Mouse (Mus musculus) adrenal gland, adult 18-20 months (tissue): ENCODE measurements around the gene Zc3h8. TPM values are rescaled to one million over a fixed set of nuclear protein-coding genes. Genes with fewer than 3 reads are reported as not detected.
A peak's percentile ranks its signal among the peaks of the same experiment; 100 is the strongest.

Source experiments
- DNase-seq, 2 experiments: peaks; one replicate each; pipeline ENCODE4 v3.0.0; 2021 to 2022; ENCODE audit warnings: low spot score in 2 of 2
- long read RNA-seq, 2 experiments: library from polyadenylated mRNA; stranded (forward); transcript quantifications; one replicate each; pipeline ENCODE4 v2.0.0; 2021
- total RNA-seq, 2 experiments: library from RNA; stranded (reverse); gene quantifications; 1 replicate in 1 of 2; 2 replicates in 1 of 2; pipeline ENCODE4 v1.2.3; 2021

Zc3h8 gene
- 1 to 10 TPM; 3.4 to 4.7 TPM for total RNA-seq
- long read RNA-seq, experiment 1, transcript Zc3h8-201 (9 exons, 1,624 nt): major isoform, 5 of 6 reads
- long read RNA-seq, experiment 1, partial matches to known transcripts: 0 of 6 reads
- long read RNA-seq, experiment 1, other reads (novel, unspliced or antisense): 1 of 6 reads
- long read RNA-seq, experiment 2, transcript Zc3h8-201 (9 exons, 1,624 nt): major isoform, 8 of 13 reads
- long read RNA-seq, experiment 2, partial matches to known transcripts: 2 of 13 reads
- long read RNA-seq, experiment 2, other reads (novel, unspliced or antisense): 3 of 13 reads

DNA sequence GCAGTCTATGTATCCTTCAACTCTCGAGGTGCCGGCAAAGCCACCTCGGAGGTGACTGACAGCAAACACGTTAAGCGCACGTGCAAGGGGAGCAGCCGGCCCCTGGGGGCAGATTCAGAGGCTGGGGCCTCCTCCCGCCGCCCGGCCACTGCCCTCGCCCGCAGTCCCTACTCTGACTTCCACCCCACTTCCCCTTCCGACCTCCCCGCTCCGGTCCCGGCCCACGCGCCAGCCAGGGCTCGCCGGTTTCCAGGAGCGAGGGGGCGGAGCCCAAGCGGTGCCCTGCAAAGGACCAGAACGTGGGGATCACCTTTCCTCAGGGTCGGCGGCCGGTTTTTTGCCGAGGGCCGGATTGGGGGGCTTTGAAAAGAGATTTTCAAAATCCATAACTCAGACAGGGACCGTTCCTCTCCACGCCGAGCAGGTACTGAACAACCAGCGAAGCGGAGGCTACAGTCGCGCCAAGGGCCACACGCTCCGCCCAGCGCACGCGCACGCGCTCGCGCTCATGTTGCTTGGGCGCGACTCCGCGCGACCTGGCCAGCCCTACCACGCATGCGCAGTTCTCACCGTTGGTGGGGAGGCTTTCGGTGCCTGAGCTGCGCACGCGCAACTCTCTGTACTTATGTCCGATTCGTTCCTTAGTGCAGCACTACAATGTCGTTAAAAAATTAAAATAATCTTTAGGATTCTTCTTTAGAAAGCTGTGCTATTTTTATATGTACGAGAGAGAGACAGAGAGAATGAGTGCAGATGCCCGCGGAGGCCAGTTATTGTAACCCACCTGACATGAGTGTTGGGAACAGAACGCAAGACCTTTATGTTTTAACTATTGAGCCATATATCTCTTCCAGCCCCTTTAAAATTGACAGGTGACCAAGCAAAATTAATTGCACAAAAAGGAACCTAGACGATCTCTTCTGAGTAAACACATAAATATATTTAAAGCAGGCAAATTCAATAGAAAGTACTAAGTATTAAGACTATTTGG lies at the start of gene Zc3h8:
Gene Zc3h8 (minus strand): TSS at position 540 of the 991 bp plus-strand sequence.
- peak; percentile 96 to 97 for DNase-seq

DNA sequence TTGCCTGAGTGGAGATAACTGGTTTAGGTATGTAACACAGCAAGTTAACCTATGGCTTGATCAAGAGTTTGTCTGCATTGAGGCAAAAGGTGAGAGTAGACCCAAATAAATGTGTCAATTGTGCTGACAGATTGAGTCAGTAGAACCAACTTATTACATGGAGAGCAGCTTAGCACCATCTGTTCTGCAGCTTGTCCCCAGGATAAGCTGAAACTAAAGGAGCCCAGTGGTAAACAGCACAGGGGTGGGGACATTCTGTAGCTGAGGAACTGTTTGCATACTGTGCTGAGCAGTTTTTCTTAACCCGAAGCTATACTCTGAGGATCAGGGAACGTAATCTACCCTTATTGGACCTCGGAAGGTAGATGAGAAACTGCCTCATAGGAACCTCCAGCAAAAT lies 40.9 kb upstream of the Zc3h8 start:
- DNase-seq: no peak

DNA sequence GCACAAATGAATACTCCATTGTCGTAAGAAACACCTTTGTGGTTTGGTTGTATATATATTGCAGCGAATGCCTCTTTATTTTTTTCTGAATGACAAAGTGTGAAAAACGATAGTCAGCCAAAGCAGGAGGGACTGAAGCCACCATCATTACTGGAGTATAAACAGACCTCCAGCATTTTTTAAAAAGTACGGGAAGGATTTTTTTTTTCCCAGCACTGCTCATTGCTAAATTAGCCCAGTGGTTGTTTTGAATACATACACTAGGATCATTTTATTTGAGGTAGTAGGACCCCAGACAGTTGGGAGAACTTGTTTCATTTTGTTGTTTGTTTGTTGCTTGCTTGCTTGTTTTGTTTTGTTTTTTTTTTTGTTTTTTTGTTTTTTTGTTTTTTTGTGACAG lies 31.7 kb upstream of the Zc3h8 start:
- DNase-seq: no peak

DNA sequence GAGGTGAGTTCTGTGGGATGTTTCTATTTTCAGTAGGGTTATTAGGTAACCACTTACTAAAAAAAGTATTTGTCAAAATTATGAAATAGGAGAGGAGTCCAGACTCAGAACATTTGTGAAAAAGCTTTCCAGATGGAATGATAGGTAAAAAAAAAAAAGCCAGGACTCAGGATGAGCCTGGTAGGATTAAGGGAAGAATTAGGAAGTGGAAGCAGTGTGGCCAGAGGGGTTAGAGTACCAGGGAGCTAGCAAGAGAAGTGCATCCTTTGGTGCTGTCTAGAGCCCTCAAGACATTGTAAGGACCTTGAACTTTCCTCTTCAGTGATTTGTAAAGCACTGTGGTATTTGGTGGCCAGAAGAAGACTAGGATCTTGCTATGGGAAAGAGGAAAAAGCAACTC lies 28.4 kb upstream of the Zc3h8 start:
- DNase-seq: no peak

DNA sequence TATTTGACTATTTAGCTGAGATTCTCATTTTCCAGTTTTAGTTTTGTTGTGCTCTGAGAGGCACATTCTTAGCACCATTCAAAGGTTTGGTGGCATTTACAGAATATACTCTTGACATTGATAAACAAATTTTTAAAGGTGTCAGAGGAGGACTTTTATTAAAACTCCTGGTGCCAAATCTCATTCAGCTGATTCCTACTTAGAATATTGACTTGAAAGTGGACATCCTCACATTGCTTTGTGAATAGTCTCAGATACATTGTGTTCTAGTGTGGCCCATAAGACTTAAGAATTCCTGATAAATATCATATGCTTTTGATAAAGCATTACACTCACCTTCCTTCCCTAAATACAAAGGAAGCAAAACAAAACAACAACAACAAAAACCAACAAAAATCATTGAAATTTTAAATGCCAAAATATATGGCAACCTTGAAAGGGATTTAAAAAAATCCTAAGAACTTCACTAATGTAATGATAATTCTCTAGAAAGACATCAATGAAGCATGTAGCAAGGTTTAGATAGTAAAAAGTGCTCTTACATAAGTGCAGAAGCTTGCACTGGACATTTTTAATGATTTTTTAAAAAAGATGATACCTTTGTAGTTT lies 24.7 kb upstream of the Zc3h8 start:
- no peak for DNase-seq

DNA sequence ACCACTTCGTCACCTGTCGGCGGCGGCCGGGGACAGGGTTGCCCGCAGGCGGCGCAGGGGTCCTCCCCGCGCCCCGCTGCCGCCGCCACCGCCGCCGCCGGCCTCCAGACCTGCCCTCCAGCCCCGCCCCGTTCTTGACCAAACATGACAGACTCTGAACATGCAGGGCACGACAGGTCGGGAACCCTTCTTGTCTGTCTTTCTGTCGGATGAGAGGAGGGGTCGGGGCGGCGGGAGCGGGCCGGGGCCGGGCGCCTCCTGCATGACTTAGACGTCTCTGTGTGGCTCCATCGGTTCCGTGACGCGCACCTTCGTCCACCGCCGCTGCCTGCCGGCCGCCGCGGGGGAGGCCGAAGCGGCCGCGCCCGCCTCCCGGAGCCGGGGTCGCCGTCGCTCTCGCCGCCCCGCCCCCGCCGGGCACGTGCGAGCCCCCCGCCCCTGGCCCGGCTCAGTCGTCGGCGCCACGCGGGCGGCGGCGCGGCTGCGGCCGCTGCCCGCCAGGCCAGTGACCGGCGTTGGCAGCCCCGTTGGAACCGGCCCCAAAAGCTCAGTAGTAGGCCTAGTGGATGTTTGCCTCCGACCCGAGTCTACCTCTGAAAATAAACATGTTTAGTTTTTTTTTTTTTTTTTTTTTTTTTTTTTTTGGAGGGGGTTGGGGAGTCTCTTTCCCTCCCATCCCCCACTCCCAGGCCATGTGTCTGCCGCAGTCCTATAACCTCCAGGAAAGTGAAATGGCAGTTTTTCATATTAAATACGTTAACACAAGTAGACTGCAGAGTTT lies 24.0 kb upstream of the Zc3h8 start, which contains the start of gene Gm10762:
Gene Gm10762 (minus strand): TSS at position 65 of the 781 bp plus-strand sequence.
- peak; percentile 81 to 82 for DNase-seq

DNA sequence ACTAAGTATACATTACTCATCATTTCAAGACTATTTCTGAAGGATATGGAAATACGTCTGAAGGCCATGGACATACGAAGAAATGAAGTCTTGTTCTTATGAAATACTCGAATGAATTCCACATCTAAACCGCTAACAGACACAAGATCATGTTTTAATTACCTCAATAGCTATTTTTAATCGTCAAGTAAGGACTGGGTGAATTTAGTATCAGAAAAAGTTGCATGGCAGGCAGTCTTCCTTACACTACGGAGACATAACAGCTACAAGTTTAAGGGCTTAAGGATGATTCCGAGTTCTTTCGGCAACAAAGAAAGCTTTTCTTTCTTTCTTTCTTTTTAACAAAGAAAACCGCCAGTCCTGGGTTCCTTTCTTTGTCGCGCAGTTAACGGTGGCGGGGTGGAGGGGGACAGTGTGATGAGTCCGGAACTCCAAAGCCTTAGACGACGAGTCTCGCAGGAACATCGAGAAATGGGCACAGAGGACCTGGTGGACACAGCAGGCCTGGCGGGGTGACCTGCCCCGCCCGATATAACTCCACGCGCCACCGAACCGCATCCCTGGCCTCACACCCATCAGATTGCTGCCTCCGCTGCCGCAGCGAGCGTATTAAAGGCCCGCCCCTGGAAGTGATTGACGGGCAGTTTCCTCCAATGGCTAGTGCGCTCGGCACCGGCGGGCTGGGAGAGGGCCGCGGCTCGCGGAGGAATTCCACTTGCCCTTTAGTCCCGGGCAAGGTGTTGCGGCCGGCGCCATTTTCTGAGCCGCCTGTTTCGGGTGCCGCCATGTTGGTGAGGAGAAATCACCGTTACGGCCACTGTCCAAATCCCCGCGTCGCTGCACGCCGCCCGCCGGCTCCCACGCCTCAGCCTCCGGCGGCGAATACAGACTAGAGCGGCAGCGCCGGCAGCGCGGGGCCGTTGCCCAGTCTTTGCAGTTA lies 23.0 kb upstream of the Zc3h8 start, which contains the start of gene Zc3h6:
Gene Zc3h6 (plus strand): TSS at position 762 of the 940 bp plus-strand sequence.
- peak; percentile 98 to 99 for DNase-seq

DNA sequence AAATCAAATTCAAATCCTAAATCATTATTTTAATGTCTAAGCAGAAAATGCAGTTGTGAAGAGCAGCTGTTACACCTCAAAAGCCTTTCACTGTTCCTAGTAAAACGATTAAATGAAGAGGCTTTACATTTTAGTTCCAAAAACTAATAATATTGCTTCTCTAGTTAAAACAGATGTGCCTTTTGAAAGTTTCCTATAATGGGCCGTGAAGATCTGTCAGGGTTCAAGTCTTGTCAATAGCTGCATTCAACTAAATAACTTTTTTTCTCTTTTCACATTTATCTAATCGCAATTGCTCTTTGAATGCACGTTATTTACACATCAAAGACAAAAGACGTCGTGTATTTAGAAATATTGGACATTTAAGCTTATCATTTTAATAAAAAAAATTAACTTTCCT lies 22.4 kb upstream of the Zc3h8 start:
- DNase-seq: no peak

DNA sequence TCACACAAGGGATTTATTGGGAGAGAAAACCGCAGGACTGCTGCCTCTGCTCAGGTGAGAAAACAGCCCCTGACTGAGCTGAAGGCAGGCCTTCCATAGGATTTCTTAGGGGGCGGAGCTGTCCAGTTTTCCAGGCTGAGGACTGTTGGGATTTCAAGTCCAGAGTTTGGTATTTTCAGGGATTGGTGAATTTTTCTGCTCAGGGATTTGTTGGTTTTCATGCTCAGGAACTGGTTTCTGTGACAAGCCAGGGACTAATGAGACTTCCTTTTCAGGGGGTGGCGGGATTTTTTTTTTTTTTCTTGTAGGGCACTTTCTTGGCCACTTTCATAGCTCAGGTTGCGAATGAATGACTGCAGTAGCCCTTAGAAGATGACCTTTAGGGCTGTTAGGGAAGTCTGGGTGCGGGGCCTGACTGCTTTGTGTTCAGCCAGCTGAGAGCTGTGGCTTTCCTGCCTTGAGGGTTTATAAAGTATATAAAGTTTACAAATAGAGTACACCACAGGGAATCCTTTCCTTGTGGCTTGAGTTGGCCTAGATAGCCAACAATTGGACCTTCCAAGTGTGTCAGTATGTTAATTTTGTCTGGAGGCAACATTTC lies 21.7 kb upstream of the Zc3h8 start:
- no peak for DNase-seq

DNA sequence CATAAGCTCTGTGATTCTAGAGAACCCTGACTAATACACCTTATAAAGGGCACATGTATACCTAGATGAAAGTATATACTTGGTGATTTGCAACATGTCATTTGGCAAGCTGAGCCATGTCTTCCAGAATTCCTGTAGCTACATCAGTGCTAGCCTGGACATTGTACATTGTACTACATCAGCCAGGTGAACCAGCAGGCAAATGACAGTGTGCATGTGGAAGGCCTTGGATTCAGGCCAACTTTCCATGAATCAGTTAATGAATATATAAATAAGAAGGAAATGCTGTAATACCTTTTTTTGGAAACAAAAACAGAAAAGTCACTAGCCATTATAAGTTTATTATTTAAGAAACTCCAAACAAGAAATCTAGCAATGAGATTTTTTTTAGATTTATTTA lies 10.3 kb upstream of the Zc3h8 start:
- no peak for DNase-seq

DNA sequence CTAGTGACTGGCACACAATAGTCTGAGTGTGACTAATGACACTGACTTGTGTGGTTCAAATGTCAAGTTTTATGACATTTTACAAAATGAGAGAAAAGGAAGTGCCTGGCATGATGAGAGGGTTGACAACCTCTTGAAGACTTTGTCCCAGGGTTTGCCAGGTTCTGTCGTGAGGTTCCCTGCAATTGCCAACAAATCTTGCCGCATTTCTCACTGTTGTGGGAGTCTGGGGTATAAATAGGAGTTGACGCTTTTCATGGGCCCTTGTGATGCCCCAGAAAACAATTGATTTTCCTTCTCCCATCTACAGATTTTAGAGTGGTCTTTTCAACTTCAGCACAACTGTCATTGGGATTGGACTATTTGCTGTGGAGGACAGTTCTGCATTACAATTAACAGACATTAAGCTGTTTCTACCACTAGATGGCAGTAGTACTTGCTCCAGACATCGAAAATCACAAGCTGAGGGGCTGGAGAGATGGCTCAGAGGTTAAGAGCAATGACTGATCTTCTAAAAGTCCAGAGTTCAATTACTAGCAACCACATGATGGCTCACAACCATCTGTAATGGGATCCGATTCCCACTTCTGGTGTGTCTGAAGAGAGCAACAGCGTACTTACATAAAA lies 4.2 kb upstream of the Zc3h8 start:
- DNase-seq: no peak

DNA sequence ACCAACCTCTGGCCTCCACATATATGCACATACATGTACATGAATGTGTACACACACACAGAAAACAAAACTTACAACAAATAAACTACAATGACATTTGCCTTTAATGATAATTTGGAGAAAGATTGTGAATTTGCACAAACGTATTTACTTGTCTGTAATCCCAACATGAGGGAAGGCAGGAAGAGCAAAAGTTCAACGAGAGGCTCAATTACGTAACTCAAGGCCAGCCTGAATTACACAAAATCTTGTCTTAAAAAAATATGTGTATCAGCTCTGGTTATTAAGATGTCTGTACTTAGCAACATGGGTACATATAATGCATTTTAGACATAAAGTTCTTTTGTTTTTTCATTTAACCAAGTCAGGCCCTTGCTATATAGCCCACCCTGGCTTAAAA lies 7.6 kb downstream of the Zc3h8 start:
- DNase-seq: no peak

DNA sequence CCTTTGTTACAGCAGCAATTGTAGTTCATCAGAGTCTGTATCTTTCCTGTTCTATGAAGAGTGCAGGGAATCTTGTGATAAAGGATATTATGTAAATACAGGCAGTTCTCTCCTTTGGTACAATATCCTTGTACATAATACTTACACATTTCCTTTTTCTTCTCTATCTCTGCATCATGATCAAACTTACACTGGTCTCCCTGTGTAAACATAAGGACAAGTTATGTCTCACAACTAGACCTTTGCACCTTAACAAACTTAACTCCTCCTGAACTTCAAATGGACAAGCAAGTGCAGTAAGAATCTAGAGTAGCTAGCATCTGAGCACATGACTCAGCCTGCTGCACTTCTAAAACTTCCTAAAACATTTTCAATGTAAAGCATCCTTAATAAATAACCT lies 13.2 kb downstream of the Zc3h8 start:
- DNase-seq: no peak

DNA sequence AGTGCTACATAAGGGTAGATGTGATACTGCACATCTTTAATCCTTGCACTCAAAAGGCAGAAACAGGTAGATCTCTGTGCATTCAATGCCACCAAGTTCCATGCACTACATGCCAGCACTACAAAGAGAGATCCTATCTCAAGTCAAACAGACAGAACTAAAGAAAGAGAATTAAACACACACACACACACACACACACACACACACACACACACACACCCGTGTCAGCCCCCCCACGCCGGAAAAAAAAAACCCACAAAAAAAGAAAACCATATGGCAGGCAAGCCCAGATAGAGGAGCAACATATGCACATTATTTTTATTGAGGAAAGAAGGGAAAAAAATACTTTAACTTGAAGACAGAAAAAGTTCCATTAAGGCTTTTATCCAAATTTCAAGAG lies 15.4 kb downstream of the Zc3h8 start:
- DNase-seq: no peak

DNA sequence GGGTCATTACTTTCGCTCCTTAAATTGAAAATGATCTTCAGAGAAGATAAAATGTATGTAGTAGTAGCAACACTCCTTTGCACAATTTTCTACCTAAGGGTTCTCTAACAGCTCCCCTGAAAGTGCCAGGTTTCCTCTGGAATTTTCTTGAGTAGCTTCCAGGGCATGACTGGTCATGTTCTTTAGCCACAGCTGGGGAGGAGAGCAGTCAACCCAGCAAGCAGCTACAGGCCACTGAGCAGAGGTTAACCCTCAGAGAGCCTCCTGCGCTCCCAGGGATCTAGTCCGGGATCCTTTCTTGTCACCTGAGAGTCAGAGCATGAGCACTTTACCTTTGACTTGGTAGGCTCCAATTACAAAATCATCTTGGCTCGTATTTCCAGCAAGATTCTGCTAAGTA lies 19.1 kb downstream of the Zc3h8 start:
- no peak for DNase-seq

DNA sequence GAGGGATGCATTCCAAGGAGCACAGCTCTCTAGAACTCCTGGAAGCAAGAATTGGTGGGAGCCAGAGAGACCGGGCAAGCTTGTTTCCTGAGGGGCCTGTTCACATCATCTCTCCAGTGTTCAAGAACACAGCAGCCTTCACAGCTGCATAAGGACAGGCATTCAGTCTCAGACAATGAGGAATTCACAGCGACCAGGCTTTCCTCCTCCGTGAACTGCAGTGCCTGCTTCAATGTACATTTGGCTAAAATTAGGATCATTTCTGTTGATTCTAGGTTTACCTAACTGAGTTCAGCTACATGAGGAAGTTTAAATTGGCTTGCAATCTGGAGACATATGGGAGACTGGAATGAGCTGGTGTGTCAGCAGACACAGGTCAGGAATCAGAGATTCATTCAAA lies 27.3 kb downstream of the Zc3h8 start:
- DNase-seq: no peak

DNA sequence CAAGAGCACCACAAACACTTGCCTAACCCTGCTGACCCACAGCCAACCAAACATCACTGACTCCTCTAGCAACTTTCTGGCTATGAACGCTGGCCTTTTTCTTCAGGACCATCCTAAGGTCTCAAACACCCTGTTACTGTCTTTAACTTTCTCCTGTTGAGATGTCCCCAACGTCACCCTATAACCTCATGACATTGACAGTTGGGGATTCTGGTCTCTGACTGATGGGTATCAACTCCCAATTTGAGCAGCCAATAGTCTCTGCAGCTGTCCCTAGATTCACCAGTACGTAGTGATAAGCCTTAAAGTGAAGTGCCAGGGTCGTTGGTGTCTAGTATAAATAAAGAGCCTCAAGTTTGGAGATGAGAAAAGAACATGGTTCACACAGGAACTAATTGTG lies 28.9 kb downstream of the Zc3h8 start:
- no peak for DNase-seq

DNA sequence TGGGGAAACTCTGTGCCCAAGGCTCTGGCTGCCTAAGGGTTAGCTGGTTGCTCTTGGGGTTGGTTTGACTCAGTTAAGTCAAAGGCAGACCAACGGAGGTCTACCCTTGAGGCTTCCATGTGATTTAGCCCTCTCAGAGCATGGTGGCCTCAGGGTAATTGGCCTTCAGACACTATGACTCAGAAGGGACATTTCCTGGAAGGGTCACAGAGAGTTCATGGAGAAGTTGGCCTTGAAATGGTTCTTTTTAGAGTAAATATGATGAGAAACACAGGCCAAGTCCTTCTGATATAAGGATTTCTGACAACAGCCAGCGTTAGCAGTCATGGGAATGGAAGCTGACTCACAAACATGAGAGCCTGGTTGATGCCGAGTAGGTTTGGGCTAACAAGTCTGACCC lies 40.2 kb downstream of the Zc3h8 start:
- DNase-seq: peak in 1 of 2 experiments; percentile 5

DNA sequence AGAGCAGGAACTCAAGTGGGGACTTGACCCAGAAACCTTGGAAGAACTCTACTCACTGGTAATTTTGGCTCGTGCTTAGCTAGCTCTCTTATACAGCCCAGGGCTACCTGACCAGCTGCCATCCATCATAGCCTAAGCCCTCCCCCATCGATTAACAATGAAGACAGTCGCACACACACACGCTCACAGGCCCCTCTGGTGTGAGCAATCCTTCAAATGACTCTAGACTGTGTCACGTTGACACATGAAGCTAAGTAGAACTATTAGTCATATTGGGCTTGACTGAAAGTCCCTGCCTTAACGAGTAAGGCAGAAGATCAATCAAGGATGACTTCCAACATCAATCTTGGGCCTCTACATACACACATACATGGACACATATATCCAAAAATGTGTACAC lies 41.0 kb downstream of the Zc3h8 start:
- DNase-seq: no peak
